Mouse (Mus musculus): Measurements from ENCODE around the gene Zrsr1.

The Zrsr1 gene

DNA sequence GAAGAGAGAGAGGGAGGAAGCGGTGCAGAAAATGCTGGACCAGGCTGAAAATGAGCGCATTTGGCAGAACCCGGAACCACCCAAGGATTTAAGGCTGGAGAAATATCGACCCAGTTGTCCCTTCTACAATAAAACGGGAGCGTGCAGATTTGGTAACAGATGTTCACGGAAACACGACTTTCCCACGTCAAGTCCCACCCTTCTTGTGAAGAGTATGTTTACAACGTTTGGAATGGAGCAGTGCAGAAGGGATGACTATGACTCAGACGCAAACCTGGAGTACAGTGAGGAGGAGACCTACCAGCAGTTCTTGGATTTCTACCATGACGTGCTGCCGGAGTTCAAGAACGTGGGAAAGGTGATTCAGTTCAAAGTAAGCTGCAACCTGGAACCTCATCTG is 1.8 kb downstream of the Zrsr1 start:
- no peak for DNase-seq

- no peak for DNase-seq
Observed at GRCm38 (mm10) chr11:22978215-22978614, 6.4 kb downstream of the Zrsr1 start.

GRCm38 (mm10) chr11:22978711-22979110 is 6.9 kb downstream of the Zrsr1 start:
- DNase-seq, result no peak

GRCm38 (mm10) chr11:22979221-22979620 is 7.4 kb downstream of the Zrsr1 start:
- DNase-seq, result no peak

GRCm38 (mm10) chr11:22981041-22981440 is 9.2 kb downstream of the Zrsr1 start:
- DNase-seq, result no peak

DNA sequence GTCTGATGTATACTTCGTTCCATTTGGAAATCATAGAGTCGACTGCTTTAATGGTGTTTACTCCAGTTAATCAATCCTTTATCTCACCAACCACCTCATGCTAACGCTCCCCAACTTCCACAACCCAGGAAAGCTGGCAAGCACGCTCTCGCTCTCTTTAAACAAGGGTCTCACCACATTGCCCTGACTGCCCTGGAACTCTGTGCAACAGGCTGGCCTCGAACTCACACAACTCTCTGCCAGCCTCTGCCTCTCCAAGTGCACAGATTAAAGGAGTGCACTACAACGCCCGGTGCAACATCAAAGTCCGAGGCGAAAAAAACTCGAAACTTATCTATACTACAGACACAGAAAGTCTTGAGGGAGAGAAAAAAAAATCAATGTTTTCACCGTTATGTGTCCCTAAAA is 9.7 kb downstream of the Zrsr1 start:
- DNase-seq, result no peak

- DNase-seq, result peak; percentile 87 to 89
Observed at GRCm38 (mm10) chr11:22981984-22982757, 10.4 kb downstream of the Zrsr1 start, which contains the start of the genes Gm28048 and Commd1. Gm28048 (minus strand) TSS chr11:22982090. Commd1 (minus strand) TSS chr11:22982382.

DNA sequence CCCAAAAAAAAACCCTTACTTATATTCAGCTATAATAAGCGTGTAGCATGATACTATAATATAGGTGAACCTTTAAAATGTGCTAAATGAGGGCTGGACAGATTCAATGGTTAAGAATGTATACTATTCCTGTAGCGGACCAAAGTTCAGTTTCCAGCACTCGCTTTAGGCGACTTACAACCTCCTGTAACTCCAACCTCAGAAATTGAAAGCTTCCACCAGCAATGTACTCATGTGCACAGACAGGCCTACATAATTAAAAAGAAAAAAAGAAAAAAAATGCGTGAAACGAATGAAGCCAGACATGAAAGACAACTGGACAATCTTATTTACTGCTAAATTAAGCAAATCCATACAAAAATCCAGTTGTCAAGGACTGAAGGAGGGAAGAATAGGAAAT is 11.0 kb downstream of the Zrsr1 start:
- no peak for DNase-seq

DNA sequence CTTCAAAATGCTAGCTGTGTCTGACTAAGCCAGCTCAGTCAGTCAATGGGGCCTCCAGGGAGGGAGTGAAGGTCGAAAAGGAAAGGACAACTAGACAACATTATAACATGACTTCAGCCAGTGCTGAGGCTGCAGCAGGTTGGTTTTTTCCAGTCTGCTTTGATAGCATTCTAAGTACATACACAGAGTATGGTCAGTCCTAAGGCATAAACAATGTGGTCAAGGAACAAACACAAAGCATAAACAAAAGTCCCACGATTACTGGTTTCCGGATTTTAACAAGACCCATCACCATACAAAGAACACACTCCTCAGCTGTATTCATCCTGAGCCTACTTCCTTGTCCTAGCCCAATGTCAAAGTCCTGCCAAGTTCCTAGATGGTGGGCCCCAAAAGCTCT is 13.7 kb downstream of the Zrsr1 start:
- DNase-seq, result no peak

GRCm38 (mm10) chr11:22987357-22987756 is 15.6 kb downstream of the Zrsr1 start:
- no peak for DNase-seq

- no peak for DNase-seq
Observed at GRCm38 (mm10) chr11:22989786-22990185, 18.0 kb downstream of the Zrsr1 start.

- DNase-seq, result peak; percentile 80 to 81
Observed at GRCm38 (mm10) chr11:22990393-22991126, 18.8 kb downstream of the Zrsr1 start, which contains the start of gene Cct4. Cct4 (plus strand) TSS chr11:22990519.

- no peak for DNase-seq
Observed at GRCm38 (mm10) chr11:22991218-22991835, 19.5 kb downstream of the Zrsr1 start.

DNA sequence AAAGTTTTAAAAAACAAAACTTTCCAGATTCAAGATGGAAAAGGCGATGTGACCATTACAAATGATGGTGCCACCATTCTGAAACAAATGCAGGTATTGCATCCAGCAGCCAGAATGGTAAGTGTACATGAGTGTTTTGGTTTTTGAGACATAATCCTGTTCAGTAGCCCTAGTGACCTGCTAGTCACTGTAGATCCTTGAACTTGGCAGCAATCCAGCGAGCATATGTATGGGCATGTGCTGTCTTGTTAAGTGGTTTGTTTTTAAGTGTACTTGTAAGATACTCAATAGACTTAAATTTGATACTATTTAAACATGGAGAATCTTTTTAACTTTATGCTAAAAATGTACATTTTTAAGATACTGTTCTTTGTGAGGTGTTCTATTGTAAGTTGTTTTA is 22.5 kb downstream of the Zrsr1 start:
- no peak for DNase-seq

GRCm38 (mm10) chr11:22995461-22995860 is 23.7 kb downstream of the Zrsr1 start:
- DNase-seq, result no peak

- DNase-seq, result no peak
Observed at GRCm38 (mm10) chr11:22998308-22998707, 26.5 kb downstream of the Zrsr1 start.

- DNase-seq, result no peak
Observed at GRCm38 (mm10) chr11:23005276-23005675, 33.5 kb downstream of the Zrsr1 start.

- no peak for DNase-seq
Observed at GRCm38 (mm10) chr11:23007166-23007480, 35.3 kb downstream of the Zrsr1 start.

- peak in 1 of 2 experiments; percentile 25 for DNase-seq
Observed at GRCm38 (mm10) chr11:23007481-23008180, 35.8 kb downstream of the Zrsr1 start, which contains the start of gene Fam161a. Fam161a (plus strand) TSS chr11:23007531.

DNA sequence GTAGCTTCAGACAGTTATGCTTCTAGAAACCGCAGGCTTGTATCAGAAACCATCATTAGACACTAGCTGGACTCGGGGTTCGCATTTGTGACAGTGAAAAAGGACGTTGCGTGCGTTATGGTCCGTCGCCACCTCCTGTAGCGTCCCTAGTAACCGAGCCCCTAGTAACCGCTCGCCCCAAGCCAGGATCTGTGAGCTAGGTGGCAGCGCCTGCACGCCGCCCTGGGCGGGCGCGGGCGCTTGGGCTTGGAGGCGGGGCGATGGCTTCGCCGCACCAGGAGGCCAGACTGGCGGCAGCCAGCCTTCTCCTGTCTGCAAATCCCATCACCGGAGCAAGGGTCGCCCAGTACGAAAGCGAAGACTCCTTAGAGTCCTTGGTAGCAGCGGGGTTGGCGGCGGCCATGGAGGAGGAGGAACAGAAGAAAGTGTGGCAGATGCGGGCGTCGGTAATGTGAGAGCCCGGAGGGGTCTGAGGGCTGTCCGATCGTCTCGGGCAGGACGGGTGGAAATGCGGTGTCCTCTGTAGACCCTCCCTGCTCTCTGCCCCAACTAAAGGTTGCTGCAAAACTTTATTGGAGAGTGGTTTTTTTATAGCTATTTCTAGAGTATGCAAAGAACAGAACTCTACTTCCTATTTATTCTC is 36.5 kb downstream of the Zrsr1 start:
- peak; percentile 47 to 55 for DNase-seq

DNA sequence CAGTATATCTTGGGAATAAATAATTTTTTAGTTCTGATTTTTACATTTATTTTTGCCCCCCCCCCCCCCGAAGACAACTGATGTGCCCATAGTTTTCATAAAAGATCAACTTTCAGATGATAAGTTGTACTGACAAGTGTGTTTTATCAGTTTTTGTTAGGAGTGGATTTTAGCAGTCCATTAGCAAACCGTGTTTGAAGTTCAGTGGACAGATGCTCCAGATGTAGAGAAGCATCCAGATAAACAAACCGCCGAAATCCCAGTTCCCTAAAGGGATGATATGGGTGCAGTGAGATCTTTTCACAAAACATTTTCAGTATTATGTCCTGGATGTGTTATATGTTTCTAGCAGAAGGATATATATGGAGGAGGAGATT is 37.0 kb downstream of the Zrsr1 start:
- no peak for DNase-seq

- no peak for DNase-seq
Observed at GRCm38 (mm10) chr11:23013096-23013495, 41.3 kb downstream of the Zrsr1 start.
